Mouse (Mus musculus): ENCODE data around the gene Uvrag. TPM values are rescaled to one million over a fixed set of nuclear protein-coding genes. Genes with fewer than 3 reads are reported as not detected.

Gene Uvrag
- polyA plus RNA-seq, 1 experiment from 2014 or later, result 12.2 TPM

- WGBS, result 90% methylated on average over 8 of the region's 8 CpGs
- DNase-seq (ENCODE audit: low spot score), result no peak
These were observed 40.4 kb downstream of the Uvrag start for GRCm38 (mm10) chr7:99100573-99100972.

GRCm38 (mm10) chr7:99100087-99100486 is 40.9 kb downstream of the Uvrag start:
- Histone ChIP-seq H3K9ac (ENCODE audit: low read length) (no peak overlapping the region), H3K4me2 (ENCODE audit: low read length) (no peak overlapping the region), H3K27ac (ENCODE audit: low read depth, low read length) (no peak overlapping the region), H3K27me3 (replicated peaks; ENCODE audit: control insufficient read depth, insufficient read depth, low read length) (no peaks in the 10 kb centered on the region), H3K36me3 (ENCODE audit: control insufficient read depth, insufficient read depth, low read length) (peaks cover 8% of the 10 kb centered on the region; the same call in 1 of the 2 replicates), H3K4me3 (ENCODE audit: low read depth, low read length) (no peak overlapping the region), H3K4me1 (ENCODE audit: control insufficient read depth, insufficient read depth, low read length) (peaks cover 4% of the 10 kb centered on the region; the same call in 1 of the 2 replicates), H3K9me3 (replicated peaks; ENCODE audit: control insufficient read depth, low read length) (no peaks in the 10 kb centered on the region)
- WGBS, result 73% methylated on average over 9 of the region's 9 CpGs
- ATAC-seq (no peak), DNase-seq (ENCODE audit: low spot score) (no peak)

More at GRCm38 (mm10) chr7:99100573-99100972, 40.4 kb downstream of the Uvrag start:
- Histone ChIP-seq H3K4me1 (ENCODE audit: control insufficient read depth, insufficient read depth, low read length) (peaks cover 4% of the 10 kb centered on the region; the same call in 1 of the 2 replicates), H3K36me3 (ENCODE audit: control insufficient read depth, insufficient read depth, low read length) (peaks cover 8% of the 10 kb centered on the region; the same call in 1 of the 2 replicates), H3K27ac (ENCODE audit: low read depth, low read length) (no peak overlapping the region), H3K27me3 (replicated peaks; ENCODE audit: control insufficient read depth, insufficient read depth, low read length) (no peaks in the 10 kb centered on the region), H3K9me3 (replicated peaks; ENCODE audit: control insufficient read depth, low read length) (no peaks in the 10 kb centered on the region), H3K4me3 (ENCODE audit: low read depth, low read length) (no peak overlapping the region), H3K9ac (ENCODE audit: low read length) (no peak overlapping the region), H3K4me2 (ENCODE audit: low read length) (no peak overlapping the region)
- ATAC-seq, result no peak

GRCm38 (mm10) chr7:99097781-99098180 is 43.2 kb downstream of the Uvrag start:
- Histone ChIP-seq H3K4me1 (ENCODE audit: control insufficient read depth, insufficient read depth, low read length) (peaks cover 4% of the 10 kb centered on the region; the same call in 1 of the 2 replicates), H3K9ac (ENCODE audit: low read length) (no peak overlapping the region), H3K27me3 (replicated peaks; ENCODE audit: control insufficient read depth, insufficient read depth, low read length) (no peaks in the 10 kb centered on the region), H3K9me3 (replicated peaks; ENCODE audit: control insufficient read depth, low read length) (no peaks in the 10 kb centered on the region), H3K4me2 (ENCODE audit: low read length) (no peak overlapping the region), H3K36me3 (ENCODE audit: control insufficient read depth, insufficient read depth, low read length) (peaks cover 8% of the 10 kb centered on the region; the same call in 1 of the 2 replicates), H3K27ac (ENCODE audit: low read depth, low read length) (no peak overlapping the region), H3K4me3 (ENCODE audit: low read depth, low read length) (no peak overlapping the region)
- no peak for DNase-seq (ENCODE audit: low spot score)
- WGBS, result 91% methylated on average over 7 of the region's 7 CpGs
- ATAC-seq, result no peak

GRCm38 (mm10) chr7:99097128-99097527 is 43.8 kb downstream of the Uvrag start:
- 96% methylated on average over 2 of the region's 2 CpGs for WGBS

GRCm38 (mm10) chr7:99095191-99095590 is 45.8 kb downstream of the Uvrag start:
- H3K4me1 ChIP-seq (ENCODE audit: control insufficient read depth, insufficient read depth, low read length), result no peaks in the 10 kb centered on the region
- H3K9ac ChIP-seq (ENCODE audit: low read length), result no peak overlapping the region
- ATAC-seq (no peak), DNase-seq (ENCODE audit: low spot score) (no peak)
- no peak overlapping the region for H3K4me2 ChIP-seq (ENCODE audit: low read length)
- H3K9me3 ChIP-seq (replicated peaks; ENCODE audit: control insufficient read depth, low read length), result no peaks in the 10 kb centered on the region
- no peak overlapping the region for H3K4me3 ChIP-seq (ENCODE audit: low read depth, low read length)
- WGBS, result 78% methylated on average over 4 of the region's 4 CpGs
- H3K27ac ChIP-seq (ENCODE audit: low read depth, low read length), result no peak overlapping the region
- H3K27me3 ChIP-seq (replicated peaks; ENCODE audit: control insufficient read depth, insufficient read depth, low read length), result no peaks in the 10 kb centered on the region
- H3K36me3 ChIP-seq (ENCODE audit: control insufficient read depth, insufficient read depth, low read length), result peaks cover 8% of the 10 kb centered on the region; the same call in 1 of the 2 replicates

More at GRCm38 (mm10) chr7:99097128-99097527, 43.8 kb downstream of the Uvrag start:
- Histone ChIP-seq H3K27ac (ENCODE audit: low read depth, low read length) (no peak overlapping the region), H3K4me1 (ENCODE audit: control insufficient read depth, insufficient read depth, low read length) (peaks cover 4% of the 10 kb centered on the region; the same call in 1 of the 2 replicates), H3K9ac (ENCODE audit: low read length) (no peak overlapping the region), H3K36me3 (ENCODE audit: control insufficient read depth, insufficient read depth, low read length) (peaks cover 8% of the 10 kb centered on the region; the same call in 1 of the 2 replicates), H3K27me3 (replicated peaks; ENCODE audit: control insufficient read depth, insufficient read depth, low read length) (no peaks in the 10 kb centered on the region), H3K9me3 (replicated peaks; ENCODE audit: control insufficient read depth, low read length) (no peaks in the 10 kb centered on the region), H3K4me2 (ENCODE audit: low read length) (no peak overlapping the region), H3K4me3 (ENCODE audit: low read depth, low read length) (no peak overlapping the region)
- no peak for DNase-seq (ENCODE audit: low spot score)
- ATAC-seq, result no peak

- DNase-seq (ENCODE audit: low spot score) (no peak), ATAC-seq (no peak)
- no peak overlapping the region for H3K27ac ChIP-seq (ENCODE audit: low read depth, low read length)
- peaks cover 8% of the 10 kb centered on the region; the same call in 1 of the 2 replicates for H3K36me3 ChIP-seq (ENCODE audit: control insufficient read depth, insufficient read depth, low read length)
- 93% methylated on average over 3 of the region's 3 CpGs for WGBS
- H3K27me3 ChIP-seq (replicated peaks; ENCODE audit: control insufficient read depth, insufficient read depth, low read length), result no peaks in the 10 kb centered on the region
- H3K4me1 ChIP-seq (ENCODE audit: control insufficient read depth, insufficient read depth, low read length), result no peaks in the 10 kb centered on the region
- no peak overlapping the region for H3K4me3 ChIP-seq (ENCODE audit: low read depth, low read length)
- no peak overlapping the region for H3K4me2 ChIP-seq (ENCODE audit: low read length)
- H3K9ac ChIP-seq (ENCODE audit: low read length), result no peak overlapping the region
- H3K9me3 ChIP-seq (replicated peaks; ENCODE audit: control insufficient read depth, low read length), result no peaks in the 10 kb centered on the region
These were observed 46.6 kb downstream of the Uvrag start for GRCm38 (mm10) chr7:99094336-99094735.

GRCm38 (mm10) chr7:99091915-99092645 is 48.9 kb downstream of the Uvrag start:
- H3K9me3 ChIP-seq (replicated peaks; ENCODE audit: control insufficient read depth, low read length), result no peaks in the 10 kb centered on the region
- no peaks in the 10 kb centered on the region for H3K27me3 ChIP-seq (replicated peaks; ENCODE audit: control insufficient read depth, insufficient read depth, low read length)
- H3K4me3 ChIP-seq (ENCODE audit: low read depth, low read length), result no peak overlapping the region
- H3K9ac ChIP-seq (ENCODE audit: low read length), result no peak overlapping the region
- no peaks in the 10 kb centered on the region for H3K4me1 ChIP-seq (ENCODE audit: control insufficient read depth, insufficient read depth, low read length)
- H3K36me3 ChIP-seq (ENCODE audit: control insufficient read depth, insufficient read depth, low read length), result no peaks in the 10 kb centered on the region
- DNase-seq (ENCODE audit: low spot score) (no peak), ATAC-seq (no peak)
- no peak overlapping the region for H3K27ac ChIP-seq (ENCODE audit: low read depth, low read length)
- 92% methylated on average over 17 of the region's 17 CpGs for WGBS
- no peak overlapping the region for H3K4me2 ChIP-seq (ENCODE audit: low read length)

GRCm38 (mm10) chr7:99089716-99090115 is 51.2 kb downstream of the Uvrag start:
- ATAC-seq (no peak), DNase-seq (ENCODE audit: low spot score) (no peak)
- Histone ChIP-seq H3K36me3 (ENCODE audit: control insufficient read depth, insufficient read depth, low read length) (peaks cover 6% of the 10 kb centered on the region; the same call in 1 of the 2 replicates), H3K4me3 (ENCODE audit: low read depth, low read length) (no peak overlapping the region), H3K27me3 (replicated peaks; ENCODE audit: control insufficient read depth, insufficient read depth, low read length) (no peaks in the 10 kb centered on the region), H3K9me3 (replicated peaks; ENCODE audit: control insufficient read depth, low read length) (no peaks in the 10 kb centered on the region), H3K9ac (ENCODE audit: low read length) (no peak overlapping the region), H3K27ac (ENCODE audit: low read depth, low read length) (no peak overlapping the region), H3K4me2 (ENCODE audit: low read length) (no peak overlapping the region), H3K4me1 (ENCODE audit: control insufficient read depth, insufficient read depth, low read length) (no peaks in the 10 kb centered on the region)
- WGBS, result 86% methylated on average over 4 of the region's 4 CpGs

Data from forebrain, embryonic 14.5 days (tissue).